ENCODE assay signal across 29 mouse cellular contexts in the genomic region with DNA sequence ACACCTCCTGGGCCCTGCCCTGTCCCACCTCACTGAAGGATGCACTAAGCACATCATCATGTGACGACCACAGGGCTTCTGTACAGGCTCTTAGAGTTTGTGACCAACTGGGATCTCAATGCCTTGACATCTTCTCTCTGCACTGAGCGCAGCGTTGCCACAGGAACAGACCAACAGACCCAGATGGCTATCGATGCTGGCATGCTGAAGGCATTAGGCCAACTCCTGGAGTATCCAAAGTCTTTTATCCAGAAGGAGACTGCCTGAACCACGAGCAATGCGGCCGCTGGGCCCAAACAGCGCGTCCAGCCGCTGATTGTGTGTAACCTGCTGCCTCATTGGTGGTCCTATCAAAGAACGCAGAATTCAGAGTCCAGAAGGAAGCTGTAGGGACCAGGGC. TPM values are rescaled to one million over a fixed set of nuclear protein-coding genes. Genes with fewer than 3 reads are reported as not detected.
DNase-seq lines count a peak whose midpoint lies in the region; ATAC-seq and TF ChIP-seq lines count a peak whose summit lies in the region.
"Had no signal": no experiment of that assay in that cellular context is flagged by ENCODE, and none has a peak within 500 bp of the region (broad histone marks: within the 10 kb centered on the region; RNA-seq: fewer than 3 reads in every experiment).

No protein-coding gene starts in this region.

- no peak overlapping the region for H3K4me2 ChIP-seq in hindbrain, postnatal 0 days (ENCODE audit: low read depth, low read length)
- H3K4me2 ChIP-seq in hindbrain, embryonic 11.5 days (replicated peaks; ENCODE audit: low read depth, low read length) = no peak overlapping the region
- H3K4me2 ChIP-seq in forebrain, embryonic 15.5 days (replicated peaks) = no peak overlapping the region
- H3K4me2 ChIP-seq: embryonic facial prominence, embryonic 13.5 days; forebrain, embryonic 12.5 days; heart, embryonic 11.5 days; heart, embryonic 15.5 days; hindbrain, embryonic 14.5 days had no signal

- H3K36me3 ChIP-seq in hindbrain, postnatal 0 days (ENCODE audit: insufficient read depth, low read length) = no peaks in the 10 kb centered on the region
- H3K36me3 ChIP-seq in hindbrain, embryonic 11.5 days (ENCODE audit: control insufficient read depth, insufficient read depth, low read length) = no peaks in the 10 kb centered on the region
- H3K36me3 ChIP-seq in forebrain, embryonic 15.5 days = no peaks in the 10 kb centered on the region
- H3K36me3 ChIP-seq: embryonic facial prominence, embryonic 10.5 days; embryonic facial prominence, embryonic 13.5 days; forebrain, embryonic 12.5 days; heart, embryonic 15.5 days; hindbrain, embryonic 10.5 days had no signal

- 76% methylated on average over 11 of the region's 11 CpGs for WGBS in hindbrain, postnatal 0 days
- 88% methylated on average over 11 of the region's 11 CpGs for WGBS in hindbrain, embryonic 11.5 days
- 86% methylated on average over 11 of the region's 11 CpGs for WGBS in forebrain, embryonic 15.5 days

- no peaks in the 10 kb centered on the region for H3K4me1 ChIP-seq in hindbrain, postnatal 0 days (ENCODE audit: insufficient read depth, low read length)
- no peaks in the 10 kb centered on the region for H3K4me1 ChIP-seq in hindbrain, embryonic 11.5 days (replicated peaks; ENCODE audit: control insufficient read depth, insufficient read depth, low read length)
- H3K4me1 ChIP-seq in forebrain, embryonic 15.5 days = no peaks in the 10 kb centered on the region
- H3K4me1 ChIP-seq: embryonic facial prominence, embryonic 10.5 days; embryonic facial prominence, embryonic 13.5 days; forebrain, embryonic 12.5 days; heart, embryonic 15.5 days; hindbrain, embryonic 10.5 days had no signal

- peak; percentile 55 to 64 for DNase-seq in cerebellum, postnatal 14 days
- no peak for DNase-seq in cerebellum, adult 9-10 months
- peak; percentile 17 for DNase-seq in hindbrain, postnatal 0 days (ENCODE audit: low spot score)
- DNase-seq in hindbrain, embryonic 11.5 days (ENCODE audit: low spot score) = no peak
- DNase-seq in testis, postnatal 10 days (ENCODE audit: low spot score) = peak; percentile 24
- no peak for DNase-seq in testis, postnatal 14 days (ENCODE audit: low spot score)
- DNase-seq in brain, adult 2 months (ENCODE audit: low read depth, low spot score) = peak; percentile 32
- DNase-seq: adrenal gland, adult 2 months; adrenal gland, postnatal 14 days; B cell, adult 2 months; embryo, embryonic 11 days; gastrocnemius, postnatal 10 days; gastrocnemius, postnatal 36 days; heart, postnatal 10 days; heart, postnatal 36 days; kidney, adult 8-10 months had no signal

- no peak overlapping the region for H3K27ac ChIP-seq in hindbrain, postnatal 0 days
- H3K27ac ChIP-seq in hindbrain, embryonic 11.5 days (ENCODE audit: low read depth, low read length) = no peak overlapping the region
- no peak overlapping the region for H3K27ac ChIP-seq in forebrain, embryonic 15.5 days (replicated peaks)
- H3K27ac ChIP-seq: embryonic facial prominence, embryonic 10.5 days; embryonic facial prominence, embryonic 13.5 days; forebrain, embryonic 12.5 days; heart, embryonic 15.5 days; hindbrain, embryonic 10.5 days; hindbrain, embryonic 14.5 days had no signal

- no peak overlapping the region for H3K9ac ChIP-seq in hindbrain, postnatal 0 days (replicated peaks; ENCODE audit: low read length)
- no peak overlapping the region for H3K9ac ChIP-seq in hindbrain, embryonic 11.5 days (ENCODE audit: low read depth, low read length)
- H3K9ac ChIP-seq in forebrain, embryonic 15.5 days (replicated peaks) = no peak overlapping the region
- H3K9ac ChIP-seq: embryonic facial prominence, embryonic 13.5 days; forebrain, embryonic 12.5 days; heart, embryonic 15.5 days; hindbrain, embryonic 14.5 days had no signal

- H3K4me3 ChIP-seq in hindbrain, postnatal 0 days (ENCODE audit: low read length) = no peak overlapping the region
- no peak overlapping the region for H3K4me3 ChIP-seq in hindbrain, embryonic 11.5 days (ENCODE audit: low read depth, low read length)
- H3K4me3 ChIP-seq in forebrain, embryonic 15.5 days = no peak overlapping the region
- H3K4me3 ChIP-seq: embryonic facial prominence, embryonic 10.5 days; embryonic facial prominence, embryonic 13.5 days; erythroblast, embryonic 14.5 days; forebrain, embryonic 12.5 days; heart, embryonic 15.5 days; hindbrain, embryonic 10.5 days had no signal

- no peaks in the 10 kb centered on the region for H3K9me3 ChIP-seq in hindbrain, postnatal 0 days (ENCODE audit: low read length)
- H3K9me3 ChIP-seq in hindbrain, embryonic 11.5 days (ENCODE audit: control insufficient read depth, low read length) = no peaks in the 10 kb centered on the region
- H3K9me3 ChIP-seq in forebrain, embryonic 15.5 days = no peaks in the 10 kb centered on the region
- H3K9me3 ChIP-seq: embryonic facial prominence, embryonic 10.5 days; embryonic facial prominence, embryonic 13.5 days; forebrain, embryonic 12.5 days; heart, embryonic 15.5 days; hindbrain, embryonic 10.5 days had no signal

- no peaks in the 10 kb centered on the region for H3K27me3 ChIP-seq in hindbrain, postnatal 0 days (ENCODE audit: insufficient read depth, low read length)
- H3K27me3 ChIP-seq in hindbrain, embryonic 11.5 days (ENCODE audit: control insufficient read depth, insufficient read depth, low read length) = no peaks in the 10 kb centered on the region
- no peaks in the 10 kb centered on the region for H3K27me3 ChIP-seq in forebrain, embryonic 15.5 days
- H3K27me3 ChIP-seq: CH12.LX; embryonic facial prominence, embryonic 13.5 days; forebrain, embryonic 12.5 days; heart, embryonic 15.5 days; Patski had no signal

- TF ChIP-seq CTCF in hindbrain, postnatal 0 days (IDR thresholded peaks at IDR 0.05; ENCODE audit: low read depth) = no peak

- ATAC-seq in hindbrain, postnatal 0 days = no peak
- no peak for ATAC-seq in hindbrain, embryonic 11.5 days (ENCODE audit: low FRiP score)
- ATAC-seq in forebrain, embryonic 15.5 days (replicated peaks) = no peak
- ATAC-seq: forebrain, embryonic 16.5 days; intestine, postnatal 0 days; Patski had no signal

RNA-seq across cellular contexts. Expression of a gene that starts 12.9 kb away (rescaled TPM):
- total RNA-seq in hindbrain, postnatal 0 days (2014; rRNA removed) = 30.9 and 47.4 TPM in 2 replicates
- 4.3 TPM in 2 replicates for polyA plus RNA-seq in hindbrain, postnatal 0 days (2015; fragmentation: Nextera tagmentation; extraction: Ambion mirVana)
- 11.4 and 12.2 TPM in 2 replicates for polyA plus RNA-seq in hindbrain, embryonic 11.5 days (2014; fragmentation: Nextera tagmentation; extraction: Ambion mirVana)
- polyA plus RNA-seq in forebrain, embryonic 15.5 days (2015; fragmentation: Nextera tagmentation; extraction: Ambion mirVana) = 8.3 and 9.8 TPM in 2 replicates

RNA-seq across cellular contexts. Expression of a gene that starts 33.0 kb away (rescaled TPM):
- total RNA-seq in hindbrain, postnatal 0 days (2014; rRNA removed) = 46.6 and 48.1 TPM in 2 replicates
- polyA plus RNA-seq in hindbrain, postnatal 0 days (2015; fragmentation: Nextera tagmentation; extraction: Ambion mirVana) = 140 and 144 TPM in 2 replicates
- 212 and 221 TPM in 2 replicates for polyA plus RNA-seq in hindbrain, embryonic 11.5 days (2014; fragmentation: Nextera tagmentation; extraction: Ambion mirVana)
- 149 and 157 TPM in 2 replicates for polyA plus RNA-seq in forebrain, embryonic 15.5 days (2015; fragmentation: Nextera tagmentation; extraction: Ambion mirVana)

Comparison
In these comparisons a context has a peak if more than half of its experiments do, and no peak if none do; other contexts are left out.
1. DNase-seq: peak in cerebellum, postnatal 14 days (2 of 2), hindbrain, postnatal 0 days (single experiment), testis, postnatal 10 days (single experiment) and brain, adult 2 months (single experiment); none in cerebellum, adult 9-10 months (single experiment), hindbrain, embryonic 11.5 days (single experiment) and testis, postnatal 14 days (single experiment).